Mouse (Mus musculus): Measurements from ENCODE around the gene Hmgn1. TPM values are rescaled to one million over a fixed set of nuclear protein-coding genes. Genes with fewer than 3 reads are reported as not detected.
"Not testable (repeated sequence)": the region's sequence is repeated elsewhere in the genome, so short reads cannot be mapped to it uniquely, and the experiment has no call there.

The Hmgn1 gene
- polyA plus RNA-seq, 1 experiment from 2014 or later: 462 TPM

GRCm38 (mm10) chr16:96110655-96111345 lies 16.7 kb downstream of the Hmgn1 start:
- Histone ChIP-seq H3K36me3 (ENCODE audit: control insufficient read depth, insufficient read depth, low read length) (no peaks in the 10 kb centered on the region), H3K27me3 (ENCODE audit: control insufficient read depth, insufficient read depth, low read length) (no peaks in the 10 kb centered on the region), H3K27ac (replicated peaks; ENCODE audit: low read depth, low read length) (no peak overlapping the region), H3K9ac (replicated peaks; ENCODE audit: low read length) (no peak overlapping the region), H3K4me2 (ENCODE audit: low read length) (no peak overlapping the region), H3K4me3 (replicated peaks; ENCODE audit: low read depth, low read length) (no peak overlapping the region), H3K4me1 (ENCODE audit: control insufficient read depth, insufficient read depth, low read length) (no peaks in the 10 kb centered on the region), H3K9me3 (ENCODE audit: control insufficient read depth, low read length) (no peaks in the 10 kb centered on the region)
- ATAC-seq (ENCODE audit: low FRiP score, low TSS enrichment) (no peak), DNase-seq (no peak)
- WGBS: 86% methylated on average over 5 of the region's 5 CpGs

- DNase-seq (no peak), ATAC-seq (ENCODE audit: low FRiP score, low TSS enrichment) (no peak)
- H3K4me1 ChIP-seq (ENCODE audit: control insufficient read depth, insufficient read depth, low read length): no peaks in the 10 kb centered on the region
- H3K36me3 ChIP-seq (ENCODE audit: control insufficient read depth, insufficient read depth, low read length): no peaks in the 10 kb centered on the region
- 80% methylated on average over 4 of the region's 4 CpGs for WGBS
- no peaks in the 10 kb centered on the region for H3K27me3 ChIP-seq (ENCODE audit: control insufficient read depth, insufficient read depth, low read length)
- no peak overlapping the region for H3K27ac ChIP-seq (replicated peaks; ENCODE audit: low read depth, low read length)
- no peak overlapping the region for H3K4me2 ChIP-seq (ENCODE audit: low read length)
- H3K9me3 ChIP-seq (ENCODE audit: control insufficient read depth, low read length): no peaks in the 10 kb centered on the region
- H3K4me3 ChIP-seq (replicated peaks; ENCODE audit: low read depth, low read length): no peak overlapping the region
- H3K9ac ChIP-seq (replicated peaks; ENCODE audit: low read length): no peak overlapping the region
Observed at GRCm38 (mm10) chr16:96109673-96110072, 17.9 kb downstream of the Hmgn1 start.

- Histone ChIP-seq H3K9me3 (ENCODE audit: control insufficient read depth, low read length) (no peaks in the 10 kb centered on the region), H3K4me2 (ENCODE audit: low read length) (no peak overlapping the region), H3K9ac (replicated peaks; ENCODE audit: low read length) (no peak overlapping the region), H3K4me1 (ENCODE audit: control insufficient read depth, insufficient read depth, low read length) (no peaks in the 10 kb centered on the region), H3K4me3 (replicated peaks; ENCODE audit: low read depth, low read length) (no peak overlapping the region), H3K27me3 (ENCODE audit: control insufficient read depth, insufficient read depth, low read length) (no peaks in the 10 kb centered on the region), H3K27ac (replicated peaks; ENCODE audit: low read depth, low read length) (no peak overlapping the region), H3K36me3 (ENCODE audit: control insufficient read depth, insufficient read depth, low read length) (no peaks in the 10 kb centered on the region)
- ATAC-seq (ENCODE audit: low FRiP score, low TSS enrichment) (no peak), DNase-seq (no peak)
- WGBS: 41% methylated on average over 2 of the region's 2 CpGs
Observed at GRCm38 (mm10) chr16:96103036-96103435, 24.5 kb downstream of the Hmgn1 start.

GRCm38 (mm10) chr16:96097811-96098210 lies 29.7 kb downstream of the Hmgn1 start:
- not testable (repeated sequence) for H3K27ac ChIP-seq (replicated peaks; ENCODE audit: low read depth, low read length); H3K4me2 ChIP-seq (ENCODE audit: low read length); DNase-seq; H3K4me3 ChIP-seq (replicated peaks; ENCODE audit: low read depth, low read length); H3K4me1 ChIP-seq (ENCODE audit: control insufficient read depth, insufficient read depth, low read length); H3K9me3 ChIP-seq (ENCODE audit: control insufficient read depth, low read length); H3K36me3 ChIP-seq (ENCODE audit: control insufficient read depth, insufficient read depth, low read length); H3K27me3 ChIP-seq (ENCODE audit: control insufficient read depth, insufficient read depth, low read length); ATAC-seq (ENCODE audit: low FRiP score, low TSS enrichment); H3K9ac ChIP-seq (replicated peaks; ENCODE audit: low read length)

GRCm38 (mm10) chr16:96095966-96096365 lies 31.6 kb downstream of the Hmgn1 start:
- H3K4me3 ChIP-seq (replicated peaks; ENCODE audit: low read depth, low read length): no peak overlapping the region
- DNase-seq: no peak
- H3K36me3 ChIP-seq (ENCODE audit: control insufficient read depth, insufficient read depth, low read length): no peaks in the 10 kb centered on the region
- no peak for ATAC-seq (ENCODE audit: low FRiP score, low TSS enrichment)
- no peak overlapping the region for H3K9ac ChIP-seq (replicated peaks; ENCODE audit: low read length)
- 91% methylated on average over 5 of the region's 5 CpGs for WGBS
- no peaks in the 10 kb centered on the region for H3K4me1 ChIP-seq (ENCODE audit: control insufficient read depth, insufficient read depth, low read length)
- H3K27ac ChIP-seq (replicated peaks; ENCODE audit: low read depth, low read length): no peak overlapping the region
- no peaks in the 10 kb centered on the region for H3K27me3 ChIP-seq (ENCODE audit: control insufficient read depth, insufficient read depth, low read length)
- no peak overlapping the region for H3K4me2 ChIP-seq (ENCODE audit: low read length)
- no peaks in the 10 kb centered on the region for H3K9me3 ChIP-seq (ENCODE audit: control insufficient read depth, low read length)

- H3K9ac ChIP-seq (replicated peaks; ENCODE audit: low read length): no peak overlapping the region
- no peaks in the 10 kb centered on the region for H3K36me3 ChIP-seq (ENCODE audit: control insufficient read depth, insufficient read depth, low read length)
- no peaks in the 10 kb centered on the region for H3K4me1 ChIP-seq (ENCODE audit: control insufficient read depth, insufficient read depth, low read length)
- DNase-seq (no peak), ATAC-seq (ENCODE audit: low FRiP score, low TSS enrichment) (no peak)
- 75% methylated on average over 9 of the region's 9 CpGs for WGBS
- H3K4me2 ChIP-seq (ENCODE audit: low read length): no peak overlapping the region
- no peaks in the 10 kb centered on the region for H3K27me3 ChIP-seq (ENCODE audit: control insufficient read depth, insufficient read depth, low read length)
- no peak overlapping the region for H3K4me3 ChIP-seq (replicated peaks; ENCODE audit: low read depth, low read length)
- H3K9me3 ChIP-seq (ENCODE audit: control insufficient read depth, low read length): no peaks in the 10 kb centered on the region
- H3K27ac ChIP-seq (replicated peaks; ENCODE audit: low read depth, low read length): no peak overlapping the region
Observed at GRCm38 (mm10) chr16:96091515-96092504, 35.7 kb downstream of the Hmgn1 start.

GRCm38 (mm10) chr16:96088120-96088519 lies 39.4 kb downstream of the Hmgn1 start:
- Histone ChIP-seq H3K27ac (replicated peaks; ENCODE audit: low read depth, low read length) (no peak overlapping the region), H3K36me3 (ENCODE audit: control insufficient read depth, insufficient read depth, low read length) (no peaks in the 10 kb centered on the region), H3K4me2 (ENCODE audit: low read length) (no peak overlapping the region), H3K9ac (replicated peaks; ENCODE audit: low read length) (no peak overlapping the region), H3K9me3 (ENCODE audit: control insufficient read depth, low read length) (no peaks in the 10 kb centered on the region), H3K4me1 (ENCODE audit: control insufficient read depth, insufficient read depth, low read length) (no peaks in the 10 kb centered on the region), H3K27me3 (ENCODE audit: control insufficient read depth, insufficient read depth, low read length) (no peaks in the 10 kb centered on the region), H3K4me3 (replicated peaks; ENCODE audit: low read depth, low read length) (no peak overlapping the region)
- DNase-seq (no peak), ATAC-seq (ENCODE audit: low FRiP score, low TSS enrichment) (no peak)
- 76% methylated on average over 5 of the region's 5 CpGs for WGBS

- Histone ChIP-seq H3K27me3 (ENCODE audit: control insufficient read depth, insufficient read depth, low read length) (no peaks in the 10 kb centered on the region), H3K4me1 (ENCODE audit: control insufficient read depth, insufficient read depth, low read length) (no peaks in the 10 kb centered on the region), H3K4me3 (replicated peaks; ENCODE audit: low read depth, low read length) (no peak overlapping the region), H3K27ac (replicated peaks; ENCODE audit: low read depth, low read length) (no peak overlapping the region), H3K9ac (replicated peaks; ENCODE audit: low read length) (no peak overlapping the region), H3K4me2 (ENCODE audit: low read length) (no peak overlapping the region), H3K36me3 (ENCODE audit: control insufficient read depth, insufficient read depth, low read length) (no peaks in the 10 kb centered on the region), H3K9me3 (ENCODE audit: control insufficient read depth, low read length) (no peaks in the 10 kb centered on the region)
- ATAC-seq (ENCODE audit: low FRiP score, low TSS enrichment) (no peak), DNase-seq (no peak)
- 77% methylated on average over 4 of the region's 4 CpGs for WGBS
Observed at GRCm38 (mm10) chr16:96087436-96087835, 40.1 kb downstream of the Hmgn1 start.

Data from midbrain, embryonic 14.5 days (tissue).